Mouse (Mus musculus): ENCODE data around the gene Tenm4.
A peak's percentile ranks its signal among the peaks of the same experiment; 100 is the strongest.
"Not testable (repeated sequence)": the region's sequence is repeated elsewhere in the genome, so short reads cannot be mapped to it uniquely, and the experiment has no call there.

Tenm4 gene

DNA sequence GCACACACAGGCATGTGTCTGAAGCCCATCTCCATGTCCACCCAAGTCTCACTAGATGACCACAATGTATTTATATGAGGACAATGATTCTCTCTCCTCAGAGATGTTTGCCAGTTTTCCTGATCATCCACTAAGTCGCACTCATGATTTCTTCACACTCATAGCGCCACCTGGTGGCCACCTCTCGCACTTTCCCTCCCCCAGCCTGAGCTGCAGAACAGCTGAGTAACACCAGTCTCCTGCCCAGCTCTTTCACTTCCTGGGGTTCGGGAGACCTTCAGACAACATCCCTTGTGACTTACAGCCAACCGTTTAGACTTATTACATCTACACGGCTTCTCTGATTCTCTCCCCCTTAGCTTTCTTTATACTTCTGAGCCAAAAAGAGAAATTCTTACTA lies 743.0 kb downstream of the Tenm4 start:
- DNase-seq (ENCODE audit: extremely low read depth, low read depth, low spot score): no peak

DNA sequence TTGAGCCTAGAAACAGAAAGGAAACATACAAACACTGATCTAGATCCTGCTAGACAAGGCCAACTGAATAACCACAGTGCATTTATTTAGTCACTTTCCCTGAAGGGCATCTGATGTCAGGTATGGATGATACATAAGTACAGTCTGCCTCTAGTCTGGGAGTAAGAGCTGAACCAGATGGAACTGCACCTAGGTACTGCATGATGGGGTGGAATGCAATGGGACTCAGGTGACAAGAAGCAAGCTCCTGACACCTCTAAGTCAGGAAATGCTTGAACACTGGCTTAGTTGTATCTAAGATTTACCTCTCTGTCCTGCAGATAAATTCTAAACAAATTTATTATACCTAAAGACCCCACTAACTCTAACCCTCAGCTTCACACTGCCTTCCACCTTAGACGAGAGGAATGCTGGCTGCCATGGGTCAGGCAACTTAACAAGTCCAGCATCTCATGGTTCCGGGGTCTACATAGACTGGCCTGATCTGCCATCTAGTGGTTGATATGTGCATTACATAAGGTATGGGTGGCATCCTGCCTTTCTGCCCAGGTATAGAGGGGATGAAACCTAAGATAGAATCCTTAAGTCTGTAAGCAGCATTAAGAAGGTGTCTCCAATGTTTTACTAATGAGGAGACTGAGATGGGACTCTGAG lies 744.5 kb downstream of the Tenm4 start:
- no peak for DNase-seq (ENCODE audit: extremely low read depth, low read depth, low spot score)

DNA sequence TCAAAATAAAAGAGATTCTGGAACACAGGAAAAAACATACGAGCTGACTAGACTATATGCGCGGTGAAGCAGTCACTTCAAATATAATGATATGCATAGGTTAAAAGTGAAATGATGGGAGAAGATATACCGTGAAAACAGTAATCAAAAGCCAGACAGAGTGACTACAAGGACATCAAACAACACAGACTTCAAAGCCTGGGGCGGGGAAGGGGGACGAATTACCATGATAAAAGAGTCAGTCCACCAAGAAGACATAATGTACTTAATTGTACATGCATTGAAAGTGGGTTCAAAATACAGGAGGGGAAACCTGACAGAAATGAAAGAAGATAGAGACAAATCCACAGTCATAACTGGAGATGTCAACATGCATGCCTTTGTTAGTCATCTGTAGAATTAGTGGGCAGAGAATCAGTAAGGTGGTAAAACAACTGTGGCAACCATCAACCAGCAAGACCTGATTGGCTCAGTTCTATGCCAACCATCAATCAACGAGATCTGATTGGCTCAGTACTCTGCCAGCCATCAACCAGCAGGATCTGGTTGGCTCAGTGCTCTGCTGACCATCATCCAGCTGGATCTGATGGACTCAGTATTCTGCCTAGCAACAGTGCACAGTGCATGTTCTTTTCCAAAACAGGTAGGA lies 749.5 kb downstream of the Tenm4 start:
- no peak for DNase-seq (ENCODE audit: extremely low read depth, low read depth, low spot score)

DNA sequence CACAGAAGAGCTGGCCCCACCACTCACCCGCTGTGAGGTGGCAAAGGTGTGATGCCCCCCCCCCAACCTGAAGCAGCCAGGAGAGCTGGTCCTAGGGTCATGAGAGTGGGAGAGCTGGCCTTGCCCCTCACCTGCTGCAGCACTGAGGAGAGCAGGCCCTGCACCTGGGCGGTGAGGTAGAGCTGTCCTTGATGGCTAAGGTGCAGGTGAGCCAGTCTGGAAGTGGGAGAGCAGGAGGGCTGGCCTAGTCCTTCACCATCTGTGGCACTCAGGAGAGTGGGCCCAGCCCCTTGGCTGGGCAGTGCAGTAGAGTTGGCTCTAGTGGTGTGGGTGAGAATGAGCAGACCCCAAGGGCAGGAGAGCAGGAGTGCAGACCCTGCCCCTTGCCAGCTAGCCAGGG lies 751.9 kb downstream of the Tenm4 start:
- no peak for DNase-seq (ENCODE audit: extremely low read depth, low read depth, low spot score)

DNA sequence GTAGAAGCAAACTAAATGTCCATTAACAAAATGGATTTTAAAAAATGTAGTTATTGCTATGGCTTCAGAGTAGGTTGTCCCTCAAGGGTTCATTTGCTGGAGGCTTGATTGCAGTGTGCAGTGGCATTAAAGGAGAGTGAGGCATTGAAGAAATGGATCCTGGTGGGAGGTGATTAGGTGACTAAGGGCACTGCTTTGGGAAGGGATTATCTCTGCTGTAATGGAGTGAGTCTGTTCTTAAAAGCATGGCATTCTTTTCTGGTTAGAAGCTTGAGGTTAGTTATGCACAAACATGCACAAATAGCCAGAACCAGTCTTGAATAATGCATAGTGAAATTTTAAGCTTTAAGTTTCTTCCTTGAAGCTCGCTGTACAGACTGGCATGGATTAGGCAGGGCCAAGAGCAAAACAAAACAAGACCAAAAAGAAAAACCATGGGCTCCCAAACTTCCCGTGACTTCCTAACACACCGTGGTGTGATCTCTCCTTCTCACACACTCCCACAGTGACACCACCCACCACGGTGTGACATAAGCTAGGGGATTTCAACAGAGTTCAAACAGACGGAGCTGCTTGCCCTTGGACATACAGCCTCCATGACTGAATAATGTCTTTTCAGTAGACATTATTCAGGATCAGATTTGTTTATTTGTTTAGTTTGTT lies 772.8 kb downstream of the Tenm4 start:
- no peak for DNase-seq (ENCODE audit: extremely low read depth, low read depth, low spot score)

DNA sequence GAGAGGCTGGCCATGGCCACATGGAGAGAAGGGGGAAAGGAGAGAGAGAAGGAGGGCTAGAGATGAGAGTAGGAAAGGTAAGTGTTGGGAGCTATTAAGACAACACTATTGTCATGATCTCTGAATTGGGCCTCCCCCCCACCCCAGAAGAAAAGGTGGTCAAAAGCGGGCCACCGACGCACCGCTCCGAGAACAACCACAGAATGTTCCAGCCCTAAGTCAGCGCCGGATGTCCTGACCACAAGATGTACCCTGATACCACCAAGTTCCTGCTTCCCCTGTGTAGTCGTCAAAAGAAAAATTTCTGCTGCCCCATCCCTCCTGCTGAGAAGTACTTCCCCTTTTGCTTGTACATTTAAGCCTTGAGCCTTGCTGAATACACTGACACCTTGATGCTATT lies 775.5 kb downstream of the Tenm4 start:
- not testable (repeated sequence) for DNase-seq (ENCODE audit: extremely low read depth, low read depth, low spot score)

DNA sequence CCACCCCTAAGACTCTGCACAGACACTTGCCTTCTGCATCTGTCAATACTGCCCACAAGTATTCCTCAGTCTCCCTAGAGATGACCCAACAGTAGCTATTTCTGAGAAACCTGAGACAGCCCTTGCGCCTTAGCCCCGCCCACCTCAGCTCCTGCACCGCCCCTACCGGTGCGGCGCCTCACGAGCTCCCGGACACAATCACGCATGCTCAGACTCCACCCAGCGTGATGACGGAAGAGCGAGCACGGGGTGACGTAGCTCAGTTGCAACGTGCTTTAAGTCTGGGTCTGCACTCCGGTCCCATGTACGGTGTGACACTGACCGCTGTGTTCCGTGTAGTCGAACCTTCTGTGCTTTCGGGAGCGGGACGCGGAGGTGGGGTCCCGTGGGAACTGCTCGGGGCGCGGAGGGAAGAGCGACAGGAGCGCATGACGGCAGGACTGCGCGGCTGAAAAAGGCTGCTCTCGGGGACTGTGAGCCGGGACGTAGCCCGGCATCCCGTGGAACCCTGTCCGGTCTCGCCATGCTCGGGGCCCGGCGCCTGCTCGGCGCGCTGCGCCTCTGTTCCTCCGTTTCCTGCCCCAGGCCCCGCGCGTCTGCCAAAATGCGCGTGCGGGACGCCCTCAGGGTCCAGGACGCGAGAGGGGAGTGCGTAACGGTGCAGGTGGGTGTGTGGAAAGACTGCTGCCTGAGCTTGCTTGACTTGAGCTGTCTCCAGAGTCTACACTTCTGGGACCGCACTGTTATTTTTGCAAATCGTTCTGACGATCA lies 780.4 kb downstream of the Tenm4 start, which contains the start of gene Nars2:
Gene Nars2, plus strand, starts transcription at position 225 of the 771 bp plus-strand sequence.
- peak; percentile 62 for DNase-seq (ENCODE audit: extremely low read depth, low read depth, low spot score)

DNA sequence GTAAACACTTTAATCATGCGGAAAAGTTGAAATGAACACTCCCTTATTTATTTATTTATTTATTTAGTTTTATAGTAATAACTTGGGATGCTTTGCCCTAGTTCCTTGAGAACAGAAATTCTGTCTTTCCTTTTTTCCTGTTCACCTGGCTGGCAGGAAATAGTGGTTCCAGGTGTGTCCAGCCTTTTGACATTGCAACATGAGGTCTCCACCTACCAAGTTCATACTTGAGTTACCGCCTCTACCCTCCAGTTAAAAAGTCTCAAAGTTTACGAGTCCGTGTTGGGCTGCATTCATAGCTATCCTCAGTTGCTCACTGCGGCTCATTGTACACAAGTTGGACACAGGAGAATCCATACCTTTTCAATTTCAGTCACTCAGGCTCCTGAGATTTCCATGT lies 781.0 kb downstream of the Tenm4 start:
- DNase-seq (ENCODE audit: extremely low read depth, low read depth, low spot score): no peak

DNA sequence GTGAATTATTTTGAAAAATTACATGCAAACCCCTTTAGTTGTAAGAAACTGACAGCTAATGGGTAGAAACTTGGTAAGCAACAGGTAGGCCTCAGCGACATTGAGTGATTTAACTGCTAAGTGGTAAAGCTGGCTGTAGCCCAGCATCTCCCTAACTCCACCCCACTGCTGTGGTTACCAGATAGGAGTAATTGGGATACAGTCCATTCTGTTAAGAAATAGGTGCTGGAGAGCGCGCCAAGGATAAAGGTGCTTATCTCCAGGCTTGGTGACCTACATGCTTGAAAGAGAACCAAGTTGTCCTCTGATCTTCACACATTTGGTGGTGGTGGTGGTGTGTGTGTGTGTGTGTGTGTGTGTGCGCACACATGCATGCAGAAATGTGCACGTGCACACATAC lies 788.1 kb downstream of the Tenm4 start:
- no peak for DNase-seq (ENCODE audit: extremely low read depth, low read depth, low spot score)

All from fat pad, adult 2 months (tissue).